Mouse (Mus musculus): ENCODE data around the gene Mocs1.

DNA sequence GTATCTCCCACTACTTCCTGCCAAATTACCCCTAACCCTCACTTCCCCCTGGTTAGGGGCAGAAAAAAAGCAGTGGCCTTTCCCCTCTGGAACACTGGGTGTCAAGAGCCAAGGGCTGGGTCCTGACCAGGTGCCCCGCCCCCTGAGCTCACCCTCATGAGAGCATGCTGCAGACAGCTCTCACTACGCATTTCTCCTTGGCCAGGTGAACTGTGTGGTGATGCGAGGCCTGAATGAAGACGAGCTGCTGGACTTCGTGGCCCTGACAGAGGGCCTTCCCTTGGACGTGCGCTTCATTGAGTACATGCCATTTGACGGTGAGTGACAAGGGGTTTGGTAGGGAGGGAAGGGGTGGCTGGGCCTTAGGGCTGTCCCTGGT lies 21.1 kb downstream of the Mocs1 start:
- TF ChIP-seq CTCF (IDR thresholded peaks at IDR 0.05; ENCODE audit: low read depth, low read length) (no peak), EP300 (IDR thresholded peaks at IDR 0.05; ENCODE audit: insufficient read depth, low read depth, low read length) (no peak), POLR2A (IDR thresholded peaks at IDR 0.05; ENCODE audit: insufficient read depth, low read length) (no peak)

Data from ES-Bruce4 (cell line).